Mouse (Mus musculus) E14TG2a.4 (cell line): Measurements from ENCODE around the gene Fer.

Source experiments
- H3K27me3 ChIP-seq: 2 replicates; pipeline ENCODE4 v1.6.1; 2014; ENCODE audit warnings: low read length, control low read depth; ENCODE audit not compliant: insufficient read depth
- H3K36me3 ChIP-seq: 2 replicates; pipeline ENCODE4 v1.6.1; 2014; ENCODE audit warnings: low read length, control low read depth; ENCODE audit not compliant: insufficient read depth
- H3K4me1 ChIP-seq: replicated peaks from 2 replicates; pipeline ENCODE4 v1.6.1; 2014; ENCODE audit warnings: low read depth, low read length, control low read depth
- H3K4me3 ChIP-seq: replicated peaks from 2 replicates; pipeline ENCODE4 v1.5.1; 2014; ENCODE audit warnings: mild to moderate bottlenecking, low read length
- H3K9me3 ChIP-seq: 2 replicates; pipeline ENCODE4 v1.6.1; 2014; ENCODE audit warnings: low read length, control low read depth
- CTCF ChIP-seq: conservative IDR thresholded peaks from 2 replicates; pipeline ENCODE4 v1.5.1; 2014; ENCODE audit warnings: low read length
- NANOG ChIP-seq: IDR thresholded peaks from 2 replicates; pipeline ENCODE4 v1.6.1; 2014; ENCODE audit warnings: borderline replicate concordance, low read length, mixed read lengths
- POU5F1 ChIP-seq: IDR thresholded peaks from 2 replicates; pipeline ENCODE4 v1.6.1; 2014; ENCODE audit warnings: low read length, borderline replicate concordance

Gene Fer

DNA sequence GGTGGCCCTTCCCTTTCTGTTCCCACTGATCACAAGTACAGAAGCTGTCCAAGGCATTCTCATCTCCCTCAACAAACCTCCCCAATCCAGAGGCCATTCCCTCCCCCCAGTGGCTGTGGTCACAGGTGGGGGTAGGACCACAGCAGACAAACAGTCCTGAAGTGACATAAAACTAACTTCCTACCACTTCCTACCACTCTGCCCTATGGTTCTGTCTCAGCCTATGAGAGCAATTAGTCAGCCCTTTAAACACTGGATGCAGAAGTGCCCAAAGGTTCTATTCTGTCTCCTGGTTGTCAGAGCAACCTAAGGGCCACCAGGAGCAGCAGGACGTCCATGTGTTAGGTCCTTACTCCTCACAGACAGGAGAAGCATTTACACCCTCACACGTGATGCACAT, 309.6 kb downstream of the Fer start:
- H3K36me3 ChIP-seq: no peaks in the 10 kb centered on the region
- no peaks in the 10 kb centered on the region for H3K4me1 ChIP-seq
- H3K27me3 ChIP-seq: no peaks in the 10 kb centered on the region
- no peak overlapping the region for H3K4me3 ChIP-seq
- TF ChIP-seq CTCF (no peak), POU5F1 (no peak), NANOG (no peak)
- H3K9me3 ChIP-seq: no peaks in the 10 kb centered on the region

DNA sequence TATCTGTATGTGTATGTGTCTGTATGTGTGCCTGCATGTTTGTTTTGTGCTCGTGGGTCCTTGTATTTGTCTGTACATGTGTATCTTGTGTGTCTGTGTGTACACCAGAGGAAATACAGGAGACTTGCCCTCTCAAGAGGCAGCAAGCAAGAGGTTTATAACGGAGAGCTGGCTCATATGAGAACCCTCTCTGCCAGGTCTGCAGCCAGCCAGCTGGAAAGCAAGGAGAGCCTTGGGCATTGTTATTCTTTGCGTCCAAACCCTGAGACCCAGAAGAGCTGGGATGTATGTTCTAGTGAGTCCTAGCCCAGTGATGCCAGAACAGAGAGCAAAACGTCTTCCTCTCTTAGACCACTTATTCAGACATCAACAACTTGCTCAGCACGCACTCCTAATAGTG, 317.7 kb downstream of the Fer start:
- Histone ChIP-seq H3K4me3 (no peak overlapping the region), H3K4me1 (no peaks in the 10 kb centered on the region), H3K36me3 (no peaks in the 10 kb centered on the region), H3K9me3 (peaks cover 10% of the 10 kb centered on the region), H3K27me3 (no peaks in the 10 kb centered on the region)
- TF ChIP-seq NANOG: no peak
- no peak for TF ChIP-seq CTCF
- no peak for TF ChIP-seq POU5F1

DNA sequence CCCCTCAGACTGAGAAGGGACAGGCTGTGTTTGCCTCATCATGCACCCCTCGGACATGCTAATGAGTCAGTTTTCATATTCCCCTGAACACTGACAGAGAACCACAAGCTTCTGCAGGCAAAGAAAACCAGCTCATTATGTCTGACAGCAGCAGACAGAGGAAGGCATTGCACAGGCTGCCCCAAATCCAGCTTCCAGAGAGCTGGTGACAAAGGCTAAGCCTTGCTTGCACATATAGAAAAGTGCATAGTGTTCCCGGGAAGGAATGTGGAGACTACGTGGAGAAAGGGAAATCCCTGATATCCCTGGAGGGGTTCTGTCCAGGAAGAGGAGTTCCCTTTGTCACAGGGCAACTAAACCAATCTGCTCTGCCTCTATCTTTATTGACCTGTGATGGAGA, 318.4 kb downstream of the Fer start:
- TF ChIP-seq NANOG: no peak
- no peak for TF ChIP-seq CTCF
- no peak for TF ChIP-seq POU5F1
- Histone ChIP-seq H3K9me3 (peaks cover 10% of the 10 kb centered on the region), H3K27me3 (no peaks in the 10 kb centered on the region), H3K36me3 (no peaks in the 10 kb centered on the region), H3K4me3 (no peak overlapping the region), H3K4me1 (no peaks in the 10 kb centered on the region)

GRCm38 (mm10) chr17:64182599-64182998, 319.7 kb downstream of the Fer start:
- Histone ChIP-seq H3K36me3 (no peaks in the 10 kb centered on the region), H3K4me1 (no peaks in the 10 kb centered on the region), H3K4me3 (no peak overlapping the region), H3K27me3 (no peaks in the 10 kb centered on the region), H3K9me3 (peaks cover 10% of the 10 kb centered on the region)
- TF ChIP-seq POU5F1 (no peak), CTCF (no peak), NANOG (no peak)

DNA sequence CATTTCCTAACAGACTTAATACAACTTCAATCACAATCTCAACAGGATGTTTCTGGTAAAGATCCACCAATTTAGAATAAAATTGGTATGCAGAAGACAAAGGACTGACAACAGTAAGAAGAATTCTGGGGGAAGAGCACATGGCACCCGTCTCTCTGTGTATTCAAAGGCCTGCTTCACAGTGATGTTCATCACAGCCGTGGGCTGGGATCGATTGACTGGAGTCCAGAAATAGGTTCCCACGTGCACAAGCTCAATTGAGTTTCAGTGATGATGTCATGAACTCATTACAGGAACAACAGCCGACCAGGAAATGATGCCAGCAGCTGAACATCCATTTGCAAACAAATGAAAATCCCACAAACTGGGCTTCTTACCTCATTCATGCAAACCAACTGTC, 320.3 kb downstream of the Fer start:
- TF ChIP-seq POU5F1 (no peak), NANOG (no peak), CTCF (no peak)
- Histone ChIP-seq H3K27me3 (no peaks in the 10 kb centered on the region), H3K9me3 (peaks cover 10% of the 10 kb centered on the region), H3K4me3 (no peak overlapping the region), H3K36me3 (no peaks in the 10 kb centered on the region), H3K4me1 (no peaks in the 10 kb centered on the region)
